Mouse (Mus musculus): ENCODE measurements around the gene Gm128. TPM values are rescaled to one million over a fixed set of nuclear protein-coding genes. Genes with fewer than 3 reads are reported as not detected.

The Gm128 gene
- total and polyA plus RNA-seq, 3 experiments: 0.08 to 0.18 TPM; not detected in 1

GRCm38 (mm10) chr3:95247660-95248336 lies 6.4 kb upstream of the Gm128 start:
- Histone ChIP-seq H3K9ac (ENCODE audit: control insufficient read depth, low read depth, low read length, poor library complexity, severe bottlenecking) (peak overlapping the region; percentile 34), H3K27ac (ENCODE audit: control insufficient read depth, low read depth, low read length) (peak overlapping the region; percentile 92), H3K79me2 (ENCODE audit: control insufficient read depth, insufficient read depth, low read length, poor library complexity) (no peaks in the 10 kb centered on the region), H3K27me3 (ENCODE audit: control insufficient read depth in 1 of 2, insufficient read depth in 2 of 2, low read length in 2 of 2) (no peaks in the 10 kb centered on the region), H3K4me1 (ENCODE audit: control insufficient read depth in 1 of 2, insufficient read depth in 2 of 2, low read length in 2 of 2) (peaks cover 25 to 32% of the 10 kb centered on the region in 2 experiments), H3K4me3 (ENCODE audit: control insufficient read depth in 1 of 2, insufficient read depth in 1 of 2, low read depth in 2 of 2, low read length in 2 of 2) (peak overlapping the region in 1 of 2 experiments; percentile 1; a peak in 2 of 4 replicates), H3K9me3 (replicated peaks; ENCODE audit: insufficient read depth, low read length) (no peaks in the 10 kb centered on the region), H3K36me3 (ENCODE audit: control insufficient read depth in 1 of 2, insufficient read depth in 2 of 2, low read length in 2 of 2) (peaks cover 0 to 25% of the 10 kb centered on the region in 2 experiments; a peak in 2 of 4 replicates)
- peak; percentile 71 for DNase-seq (ENCODE audit: low read depth, low spot score)
- 0 out of 2 replicates have a peak, but pooled peaks have one; percentile 7 for TF ChIP-seq ETS1 (IDR thresholded peaks at IDR 0.05; ENCODE audit: low read depth, low read length)
- TF ChIP-seq SIN3A (IDR thresholded peaks at IDR 0.05; ENCODE audit: low read length): peak; percentile 59; the same call in 1 of the 2 replicates
- TF ChIP-seq ZC3H11A (IDR thresholded peaks at IDR 0.05; ENCODE audit: low read depth, low read length): peak; percentile 9; the same call in 1 of the 2 replicates
- peak in 1 of 2 experiments; percentile 61; a peak in 3 of 4 replicates for TF ChIP-seq EP300 (IDR thresholded peaks at IDR 0.05; ENCODE audit: low read depth in 1 of 2, low read length in 2 of 2)
- TF ChIP-seq JUND (IDR thresholded peaks at IDR 0.05; ENCODE audit: low read depth, low read length): no peak
- TF ChIP-seq KAT2A (conservative IDR thresholded peaks at IDR 0.05; ENCODE audit: low read depth, low read length): 0 out of 2 replicates have a peak, but pooled peaks have one; percentile 6
- no peak for TF ChIP-seq MYB (IDR thresholded peaks at IDR 0.05; ENCODE audit: low read depth, low read length)
- TF ChIP-seq MAZ (IDR thresholded peaks at IDR 0.05; ENCODE audit: low read depth, low read length): peak; percentile 74; the same call in 1 of the 2 replicates
- 0 out of 2 replicates have a peak, but pooled peaks have one; percentile 27 for TF ChIP-seq RCOR1 (IDR thresholded peaks at IDR 0.05; ENCODE audit: low read depth, low read length)
- TF ChIP-seq ZNF384 (IDR thresholded peaks at IDR 0.05; ENCODE audit: low read depth, low read length): 0 out of 2 replicates have a peak, but pooled peaks have one; percentile 51
- no peak for TF ChIP-seq TAL1 (IDR thresholded peaks at IDR 0.05; ENCODE audit: low read length)
- TF ChIP-seq GATA1 (IDR thresholded peaks at IDR 0.05; ENCODE audit: low read depth, low read length): 0 out of 2 replicates have a peak, but pooled peaks have one; percentile 23
- TF ChIP-seq TCF12 (IDR thresholded peaks at IDR 0.05; ENCODE audit: low read depth, low read length): peak; percentile 27; the same call in 1 of the 2 replicates
- peak; percentile 62; the same call in 1 of the 2 replicates for TF ChIP-seq MXI1 (IDR thresholded peaks at IDR 0.05; ENCODE audit: low read depth, low read length)

GRCm38 (mm10) chr3:95246465-95247231 lies 5.2 kb upstream of the Gm128 start:
- Histone ChIP-seq H3K9me3 (replicated peaks; ENCODE audit: insufficient read depth, low read length) (no peaks in the 10 kb centered on the region), H3K36me3 (ENCODE audit: control insufficient read depth in 1 of 2, insufficient read depth in 2 of 2, low read length in 2 of 2) (peaks cover 0 to 25% of the 10 kb centered on the region in 2 experiments; a peak in 2 of 4 replicates)
- TF ChIP-seq USF1 (IDR thresholded peaks at IDR 0.05; ENCODE audit: low read depth, low read length): no peak
- TF ChIP-seq ZC3H11A (IDR thresholded peaks at IDR 0.05; ENCODE audit: low read depth, low read length): peak; percentile 20; the same call in 1 of the 2 replicates
- TF ChIP-seq MYC (IDR thresholded peaks at IDR 0.05; ENCODE audit: low read depth, low read length): 0 out of 2 replicates have a peak, but pooled peaks have one; percentile 68
- peak; percentile 54 for TF ChIP-seq TAL1 (IDR thresholded peaks at IDR 0.05; ENCODE audit: low read length)
- TF ChIP-seq JUND (IDR thresholded peaks at IDR 0.05; ENCODE audit: low read depth, low read length): peak; percentile 77
- peak; percentile 69 for TF ChIP-seq GATA1 (IDR thresholded peaks at IDR 0.05; ENCODE audit: low read depth, low read length)
- TF ChIP-seq MAZ (IDR thresholded peaks at IDR 0.05; ENCODE audit: low read depth, low read length): peak; percentile 74
- TF ChIP-seq RAD21 (IDR thresholded peaks at IDR 0.05; ENCODE audit: low read depth, low read length): no peak
- peak; percentile 30; the same call in 1 of the 2 replicates for TF ChIP-seq MEF2A (IDR thresholded peaks at IDR 0.05; ENCODE audit: extremely low read depth, insufficient replicate concordance, low read depth, low read length, poor library complexity, severe bottlenecking)
- 0 out of 2 replicates have a peak, but pooled peaks have one; percentile 14 for TF ChIP-seq E2F4 (IDR thresholded peaks at IDR 0.05; ENCODE audit: borderline replicate concordance, low read depth, low read length)
- TF ChIP-seq SMC3 (IDR thresholded peaks at IDR 0.05; ENCODE audit: low read depth, low read length): no peak; the same call in 1 of the 2 replicates
- no peak for TF ChIP-seq CHD2 (IDR thresholded peaks at IDR 0.05; ENCODE audit: low read length)
- TF ChIP-seq POLR2A (IDR thresholded peaks at IDR 0.05; ENCODE audit: control insufficient read depth in 1 of 2, insufficient read depth in 1 of 2, low read depth in 1 of 2, low read length in 2 of 2, poor library complexity in 1 of 2): peak in 1 of 2 experiments; percentile 63; a peak in 2 of 4 replicates
- TF ChIP-seq MAFK (IDR thresholded peaks at IDR 0.05; ENCODE audit: borderline replicate concordance, low read depth, low read length): peak; percentile 98
- TF ChIP-seq GABPA (IDR thresholded peaks at IDR 0.05; ENCODE audit: low read depth, low read length): peak; percentile 93
- TF ChIP-seq CHD1 (IDR thresholded peaks at IDR 0.05; ENCODE audit: low read depth, low read length): no peak
- TF ChIP-seq UBTF (IDR thresholded peaks at IDR 0.05; ENCODE audit: borderline replicate concordance, insufficient read depth, low read depth, low read length): no peak
- peak; percentile 21 for TF ChIP-seq RCOR1 (IDR thresholded peaks at IDR 0.05; ENCODE audit: low read depth, low read length)

More at GRCm38 (mm10) chr3:95246465-95247231, 5.2 kb upstream of the Gm128 start:
- Histone ChIP-seq H3K4me3 (ENCODE audit: control insufficient read depth in 1 of 2, insufficient read depth in 1 of 2, low read depth in 2 of 2, low read length in 2 of 2) (no peak overlapping the region), H3K27ac (ENCODE audit: control insufficient read depth, low read depth, low read length) (peak overlapping the region; percentile 92), H3K79me2 (ENCODE audit: control insufficient read depth, insufficient read depth, low read length, poor library complexity) (no peaks in the 10 kb centered on the region), H3K9ac (ENCODE audit: control insufficient read depth, low read depth, low read length, poor library complexity, severe bottlenecking) (peak overlapping the region; percentile 58), H3K27me3 (ENCODE audit: control insufficient read depth in 1 of 2, insufficient read depth in 2 of 2, low read length in 2 of 2) (no peaks in the 10 kb centered on the region), H3K4me1 (ENCODE audit: control insufficient read depth in 1 of 2, insufficient read depth in 2 of 2, low read length in 2 of 2) (peaks cover 25 to 32% of the 10 kb centered on the region in 2 experiments)
- DNase-seq (ENCODE audit: low read depth, low spot score): peak; percentile 100
